Mouse (Mus musculus) heart, embryonic 10.5 days (tissue): ENCODE data around the gene RPS10-NUDT3. TPM values are rescaled to one million over a fixed set of nuclear protein-coding genes. Genes with fewer than 3 reads are reported as not detected.

ENCODE experiments used
- DNase-seq: peaks from one replicate; pipeline ENCODE4 v3.0.0-alpha.2; 2017; ENCODE audit warnings: low spot score
- H3K27ac ChIP-seq: fragments of 300-500 bp; sonication (generic); 2 replicates; pipeline ENCODE4 v1.5.1; 2016; ENCODE audit warnings: mild to moderate bottlenecking
- H3K27me3 ChIP-seq: fragments of 300-500 bp; sonication (generic); 2 replicates; pipeline ENCODE4 v1.6.1; 2016; ENCODE audit warnings: mild to moderate bottlenecking; ENCODE audit not compliant: poor library complexity, insufficient read depth, severe bottlenecking
- H3K36me3 ChIP-seq: fragments of 300-500 bp; sonication (generic); 2 replicates; pipeline ENCODE4 v1.6.1; 2016; ENCODE audit warnings: mild to moderate bottlenecking, moderate library complexity
- H3K4me1 ChIP-seq: fragments of 300-500 bp; sonication (generic); 2 replicates; pipeline ENCODE4 v1.6.1; 2016; ENCODE audit warnings: mild to moderate bottlenecking
- H3K4me3 ChIP-seq: fragments of 300-500 bp; sonication (generic); 2 replicates; pipeline ENCODE4 v1.5.1; 2016; ENCODE audit warnings: mild to moderate bottlenecking, moderate library complexity
- H3K9me3 ChIP-seq: fragments of 300-500 bp; sonication (generic); 2 replicates; pipeline ENCODE4 v1.6.1; 2016; ENCODE audit warnings: mild to moderate bottlenecking, moderate library complexity
- WGBS: fragments of 180-500 bp; shearing (Covaris S2); methylation state at CpG from one replicate; pipeline ENCODE4 v1.1.7; 2016; 5-methylcytosine and 5-hydroxymethylcytosine counted together
- polyA plus RNA-seq: library from polyadenylated mRNA; unstranded; fragments of >200 nt; fragmentation: Nextera tagmentation; extraction: Ambion mirVana; gene quantifications from 2 replicates; pipeline ENCODE4 v1.2.1, GENCODE M21; 2016

RPS10-NUDT3 gene
- polyA plus RNA-seq, 1 experiment from 2014 or later, result not detected

DNA sequence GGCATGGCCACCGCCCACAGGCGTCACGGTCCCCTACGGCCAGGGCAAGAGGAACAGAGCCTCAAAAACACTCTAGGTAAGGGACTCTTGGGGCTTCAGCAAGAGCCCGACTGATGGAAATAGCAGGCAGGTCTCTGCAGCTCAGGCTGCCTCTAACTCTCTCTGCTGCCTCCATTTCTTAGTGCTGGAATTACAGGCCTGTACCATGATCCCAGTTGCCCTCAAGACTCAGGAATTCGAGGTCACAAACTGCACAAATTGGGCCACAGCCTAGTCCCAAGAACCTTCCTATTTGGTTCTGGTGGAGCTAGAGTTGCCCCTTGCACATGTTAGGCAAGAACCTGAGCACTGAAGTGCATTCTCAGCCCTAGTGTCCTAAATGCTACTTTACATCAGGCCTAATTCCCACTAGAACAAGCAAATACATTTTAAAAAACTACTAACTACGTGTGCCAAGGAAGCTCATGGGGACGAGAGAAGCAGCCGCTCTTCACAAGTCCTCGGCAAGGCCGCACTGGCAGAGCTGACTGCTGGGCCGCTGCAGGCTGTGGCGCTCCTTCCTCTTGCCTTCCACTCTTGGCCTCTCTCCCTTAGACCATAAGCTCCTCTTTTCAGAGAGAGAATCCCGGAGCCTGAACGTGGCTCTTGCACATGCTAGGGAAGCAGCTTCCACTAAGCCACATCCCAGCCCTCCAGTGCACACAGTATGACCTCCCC, 39.2 kb downstream of the RPS10-NUDT3 start:
- Histone ChIP-seq H3K27ac (peak overlapping the region; percentile 82), H3K27me3 (no peaks in the 10 kb centered on the region), H3K36me3 (peaks cover 46% of the 10 kb centered on the region), H3K4me3 (no peak overlapping the region), H3K4me1 (peaks cover 69% of the 10 kb centered on the region), H3K9me3 (no peaks in the 10 kb centered on the region)
- no peak for DNase-seq
- 66% methylated on average over 15 of the region's 15 CpGs for WGBS

DNA sequence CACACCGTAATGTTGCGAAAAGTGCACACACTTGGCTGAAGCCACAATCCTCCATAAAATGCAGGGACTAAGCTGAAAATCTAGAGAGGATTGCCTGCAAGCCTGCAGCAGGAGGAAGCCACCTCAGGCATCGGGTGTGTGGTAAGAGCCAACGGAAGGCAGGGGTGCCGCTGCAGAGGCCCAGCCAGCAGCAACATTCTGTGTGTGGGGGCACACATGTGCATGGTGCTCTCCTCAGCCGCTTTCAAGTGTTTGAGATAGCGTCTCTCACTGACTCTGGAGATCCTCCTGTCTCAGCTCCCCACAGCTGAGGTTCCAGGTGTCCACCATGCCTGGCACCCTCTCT, 42.5 kb downstream of the RPS10-NUDT3 start:
- no peak overlapping the region for H3K27ac ChIP-seq
- H3K36me3 ChIP-seq, result peaks cover 51% of the 10 kb centered on the region
- WGBS, result 96% methylated on average over 7 of the region's 7 CpGs
- no peak overlapping the region for H3K4me3 ChIP-seq
- no peaks in the 10 kb centered on the region for H3K27me3 ChIP-seq
- peaks cover 81% of the 10 kb centered on the region for H3K4me1 ChIP-seq
- no peaks in the 10 kb centered on the region for H3K9me3 ChIP-seq
- DNase-seq, result no peak

DNA sequence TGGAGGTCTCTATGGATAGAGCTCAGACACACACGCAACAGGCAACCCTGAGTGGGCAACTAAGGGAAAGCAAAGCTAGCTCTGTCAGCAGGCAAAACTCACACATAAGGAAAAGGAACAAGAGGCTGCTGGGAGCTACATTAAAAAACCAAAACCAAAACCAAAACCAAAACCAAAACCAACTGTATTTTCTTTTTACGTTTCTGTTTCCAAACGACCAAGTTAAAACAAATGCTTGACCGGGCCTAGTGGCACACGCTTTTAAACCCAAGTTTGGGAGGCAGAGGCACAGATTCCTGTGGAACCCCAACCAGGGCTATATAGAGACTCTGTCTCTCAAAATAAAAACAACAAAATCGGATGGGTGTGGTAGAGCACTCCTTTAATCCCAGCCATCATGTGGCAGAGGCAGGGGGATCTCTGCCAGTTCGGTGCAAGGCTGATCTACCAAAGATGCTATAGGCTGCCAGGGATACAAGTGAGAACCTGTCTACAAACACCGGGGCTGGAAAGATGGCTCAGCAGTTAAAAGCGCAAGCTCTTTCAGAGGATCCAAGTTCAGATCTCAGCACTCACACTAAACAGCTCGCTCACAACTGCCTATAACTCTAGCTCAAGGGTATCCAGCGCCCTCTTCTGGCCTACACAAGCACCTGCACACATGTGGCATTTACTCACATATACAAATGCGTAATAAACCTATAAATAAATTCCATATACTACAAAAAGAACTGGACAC, 43.0 kb downstream of the RPS10-NUDT3 start:
- Histone ChIP-seq H3K4me1 (peaks cover 81% of the 10 kb centered on the region), H3K36me3 (peaks cover 49% of the 10 kb centered on the region)
- 87% methylated on average over 12 of the region's 12 CpGs for WGBS

DNA sequence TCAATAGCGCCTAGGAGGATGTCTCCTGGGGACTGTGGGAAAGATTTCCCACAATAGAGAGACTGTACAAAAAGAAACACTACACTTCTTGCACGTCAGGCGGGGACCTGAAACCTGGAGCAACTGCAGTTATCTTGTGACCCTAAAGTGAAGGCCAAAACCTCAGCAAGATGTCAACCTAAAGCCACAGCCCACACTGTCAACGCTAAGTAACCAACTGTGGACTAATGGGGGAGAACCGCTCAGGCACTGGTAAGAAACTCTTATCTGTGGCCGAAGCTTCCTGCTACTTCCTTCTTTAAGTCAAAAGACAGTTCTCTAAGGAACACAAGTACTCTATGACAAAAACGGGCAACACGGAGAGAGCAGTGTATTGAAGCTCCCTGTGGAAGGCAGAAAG, 46.8 kb downstream of the RPS10-NUDT3 start:
- DNase-seq, result no peak
- WGBS, result 64% methylated on average over 8 of the region's 8 CpGs
- Histone ChIP-seq H3K4me3 (no peak overlapping the region), H3K27me3 (no peaks in the 10 kb centered on the region), H3K9me3 (no peaks in the 10 kb centered on the region), H3K36me3 (peaks cover 45% of the 10 kb centered on the region), H3K4me1 (peaks cover 71% of the 10 kb centered on the region), H3K27ac (peak overlapping the region; percentile 56)

More for the DNA sequence above, 43.0 kb downstream of the RPS10-NUDT3 start:
- DNase-seq, result no peak
- H3K9me3 ChIP-seq, result no peaks in the 10 kb centered on the region
- H3K27me3 ChIP-seq, result no peaks in the 10 kb centered on the region
- H3K27ac ChIP-seq, result no peak overlapping the region
- no peak overlapping the region for H3K4me3 ChIP-seq

DNA sequence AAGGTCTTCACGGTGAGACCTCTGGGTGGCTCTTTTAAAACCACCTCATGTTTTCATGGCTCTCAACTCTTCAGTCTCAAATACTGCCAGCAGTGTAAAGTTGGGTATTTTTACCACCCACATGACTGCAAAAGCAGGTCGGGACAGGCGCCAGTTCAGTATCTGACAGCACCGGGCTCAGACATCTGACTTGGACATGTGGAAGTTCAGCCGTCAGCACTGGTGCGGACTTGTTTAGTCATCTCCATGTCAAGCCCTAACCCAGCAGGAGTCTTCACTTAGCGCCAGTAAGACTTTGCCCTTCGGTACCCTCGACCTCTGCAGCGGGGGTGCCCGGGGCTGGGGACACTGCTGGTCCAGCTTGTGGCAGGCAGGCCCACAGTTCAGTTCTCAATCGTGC, 47.8 kb downstream of the RPS10-NUDT3 start:
- peak overlapping the region; percentile 54 for H3K27ac ChIP-seq
- 0 out of 2 replicates have a peak overlapping the region, but pooled peaks have one; percentile 0 for H3K4me3 ChIP-seq
- WGBS, result 45% methylated on average over 12 of the region's 12 CpGs
- peaks cover 45% of the 10 kb centered on the region for H3K36me3 ChIP-seq
- DNase-seq, result no peak
- H3K4me1 ChIP-seq, result peaks cover 73% of the 10 kb centered on the region
- no peaks in the 10 kb centered on the region for H3K27me3 ChIP-seq
- H3K9me3 ChIP-seq, result no peaks in the 10 kb centered on the region

DNA sequence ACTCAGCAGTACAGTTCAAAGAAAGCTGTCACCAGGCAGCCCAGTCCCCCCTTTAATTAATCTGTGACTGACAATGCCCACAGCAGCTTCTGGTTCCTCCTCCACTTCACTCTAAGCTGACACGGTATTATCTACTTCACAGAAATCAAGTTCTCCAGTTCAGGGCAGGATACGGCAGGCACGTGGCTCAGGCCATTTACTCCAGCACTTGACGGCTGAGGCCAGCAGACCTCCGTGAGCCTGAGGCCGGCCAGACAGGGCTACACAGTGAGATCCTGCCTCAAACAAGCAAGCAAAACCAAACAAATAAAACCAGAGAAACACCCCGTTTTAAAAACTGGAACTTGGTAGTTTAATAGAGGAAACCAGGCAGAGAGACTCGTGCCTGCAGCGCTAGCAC, 48.4 kb downstream of the RPS10-NUDT3 start:
- Histone ChIP-seq H3K27ac (peak overlapping the region; percentile 54), H3K4me3 (0 out of 2 replicates have a peak overlapping the region, but pooled peaks have one; percentile 0), H3K4me1 (peaks cover 68% of the 10 kb centered on the region), H3K36me3 (peaks cover 49% of the 10 kb centered on the region), H3K27me3 (no peaks in the 10 kb centered on the region), H3K9me3 (no peaks in the 10 kb centered on the region)
- DNase-seq, result no peak
- WGBS, result 48% methylated on average over 9 of the region's 9 CpGs

DNA sequence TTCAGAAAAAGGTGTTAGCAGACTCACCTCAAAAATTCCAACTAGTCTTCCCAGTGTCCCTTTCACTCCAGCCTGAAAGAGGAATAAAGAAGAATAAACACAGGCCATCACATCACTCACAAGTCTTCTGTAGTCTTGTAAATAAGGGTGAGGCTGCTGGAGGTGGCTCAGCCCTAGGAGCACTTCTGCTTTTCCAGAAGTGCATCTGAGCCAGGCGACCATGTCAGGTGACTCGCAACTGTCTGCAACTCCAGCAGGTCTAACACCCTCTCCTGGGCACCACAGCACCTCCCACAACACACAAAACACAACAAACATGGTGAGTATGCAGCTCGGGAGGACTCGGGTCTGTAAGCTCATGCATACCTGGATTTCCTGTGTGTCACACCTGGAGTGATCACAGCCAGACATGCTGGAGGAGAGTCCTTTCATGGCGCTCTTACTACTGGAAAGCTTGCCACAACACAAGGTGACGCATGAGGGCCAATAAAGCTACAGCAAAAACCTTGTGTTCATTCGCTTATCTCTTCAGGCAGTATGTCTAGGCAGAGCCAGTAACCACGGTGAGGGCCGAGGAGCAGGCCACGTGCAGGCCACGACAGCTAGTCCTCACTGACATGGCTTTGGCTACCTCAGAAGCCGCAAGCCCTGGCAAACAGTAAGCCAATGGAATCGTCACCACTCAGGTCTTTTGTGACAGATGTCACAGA, 51.7 kb downstream of the RPS10-NUDT3 start:
- H3K27me3 ChIP-seq, result no peaks in the 10 kb centered on the region
- H3K36me3 ChIP-seq, result peaks cover 77% of the 10 kb centered on the region
- no peak overlapping the region for H3K4me3 ChIP-seq
- no peak overlapping the region for H3K27ac ChIP-seq
- H3K9me3 ChIP-seq, result no peaks in the 10 kb centered on the region
- DNase-seq, result no peak
- H3K4me1 ChIP-seq, result peaks cover 42% of the 10 kb centered on the region
- WGBS, result 85% methylated on average over 13 of the region's 13 CpGs

DNA sequence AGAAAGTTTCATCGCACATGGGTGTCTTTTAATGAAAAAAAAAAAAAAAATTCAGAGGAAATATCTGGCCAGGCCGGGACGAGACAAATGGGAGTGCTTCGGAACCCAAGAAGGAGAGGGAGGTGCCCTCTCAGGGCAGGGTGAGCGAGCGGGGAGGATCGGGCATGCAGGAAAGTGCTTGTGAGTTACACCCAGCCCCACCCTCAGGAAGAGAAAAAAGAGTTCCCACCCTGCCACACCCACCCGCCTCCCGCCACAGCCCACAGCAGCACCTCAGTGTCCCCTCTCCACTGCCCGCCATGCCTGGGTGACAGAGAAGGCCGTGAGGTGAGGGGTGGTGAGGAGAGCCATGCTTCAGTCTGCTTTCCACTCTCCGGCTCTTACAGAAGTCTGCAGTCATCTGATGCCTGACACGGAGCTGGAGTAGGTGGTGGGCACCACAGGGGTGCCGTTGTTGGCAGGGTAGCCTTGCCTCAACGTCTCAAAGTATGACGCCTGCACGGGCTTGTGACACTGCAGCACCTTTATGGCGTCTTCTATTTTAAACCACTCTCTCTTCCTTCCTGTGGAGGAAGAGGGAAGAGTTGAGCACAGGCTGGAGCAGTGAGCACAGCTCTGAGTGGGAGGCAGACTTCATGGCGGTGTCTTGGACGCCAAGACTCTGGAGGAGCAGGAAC, 54.5 kb downstream of the RPS10-NUDT3 start:
- H3K4me1 ChIP-seq, result peaks cover 21% of the 10 kb centered on the region
- H3K27ac ChIP-seq, result no peak overlapping the region
- H3K9me3 ChIP-seq, result no peaks in the 10 kb centered on the region
- DNase-seq, result no peak
- H3K27me3 ChIP-seq, result no peaks in the 10 kb centered on the region
- peaks cover 91% of the 10 kb centered on the region for H3K36me3 ChIP-seq
- no peak overlapping the region for H3K4me3 ChIP-seq
- 83% methylated on average over 20 of the region's 20 CpGs for WGBS

DNA sequence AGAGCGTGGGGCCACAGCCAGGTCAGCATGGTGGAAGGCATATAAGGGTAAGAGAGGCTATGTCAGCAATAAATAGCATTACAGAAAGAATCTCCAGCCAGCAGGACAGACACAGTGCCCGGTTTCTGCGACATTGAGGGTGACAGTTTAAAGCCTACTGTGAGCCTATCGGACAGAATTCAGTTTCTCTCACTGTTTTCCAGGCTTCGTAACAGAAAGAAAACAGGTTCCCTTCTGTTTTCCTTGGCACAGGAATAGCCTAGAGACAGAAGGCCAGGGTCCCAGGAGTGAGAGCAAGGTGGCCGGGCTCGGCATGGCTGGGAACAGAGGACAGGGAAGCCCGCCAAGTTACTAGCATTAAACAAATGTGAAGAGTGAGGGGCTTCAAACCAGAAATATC, 55.2 kb downstream of the RPS10-NUDT3 start:
- WGBS, result 89% methylated on average over 8 of the region's 8 CpGs
- Histone ChIP-seq H3K36me3 (peaks cover 92% of the 10 kb centered on the region), H3K9me3 (no peaks in the 10 kb centered on the region), H3K27me3 (no peaks in the 10 kb centered on the region), H3K27ac (no peak overlapping the region), H3K4me1 (peaks cover 21% of the 10 kb centered on the region), H3K4me3 (no peak overlapping the region)
- no peak for DNase-seq

DNA sequence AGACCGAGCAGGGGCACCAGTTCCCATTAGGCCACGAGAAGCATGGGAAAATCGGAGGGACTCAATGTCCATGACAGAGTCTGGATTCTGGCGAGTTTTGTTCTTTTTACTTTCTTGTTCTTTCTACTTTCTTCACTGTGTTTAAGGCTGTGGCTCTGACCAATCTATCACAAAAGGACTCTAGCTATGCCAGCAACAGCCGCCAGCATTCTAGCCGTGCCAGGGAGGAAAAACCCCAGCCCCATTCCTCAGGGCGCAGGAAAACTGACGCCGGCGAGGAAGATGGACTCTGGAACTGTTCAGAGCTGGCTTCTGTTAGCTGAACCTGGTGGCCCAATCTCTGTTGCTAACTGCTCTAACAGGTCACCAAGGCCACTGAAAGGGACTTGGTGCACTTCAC, 56.5 kb downstream of the RPS10-NUDT3 start:
- Histone ChIP-seq H3K27ac (no peak overlapping the region), H3K27me3 (no peaks in the 10 kb centered on the region), H3K36me3 (peaks cover 92% of the 10 kb centered on the region), H3K9me3 (no peaks in the 10 kb centered on the region), H3K4me1 (peaks cover 24% of the 10 kb centered on the region), H3K4me3 (no peak overlapping the region)
- DNase-seq, result no peak
- WGBS, result 90% methylated on average over 10 of the region's 10 CpGs

DNA sequence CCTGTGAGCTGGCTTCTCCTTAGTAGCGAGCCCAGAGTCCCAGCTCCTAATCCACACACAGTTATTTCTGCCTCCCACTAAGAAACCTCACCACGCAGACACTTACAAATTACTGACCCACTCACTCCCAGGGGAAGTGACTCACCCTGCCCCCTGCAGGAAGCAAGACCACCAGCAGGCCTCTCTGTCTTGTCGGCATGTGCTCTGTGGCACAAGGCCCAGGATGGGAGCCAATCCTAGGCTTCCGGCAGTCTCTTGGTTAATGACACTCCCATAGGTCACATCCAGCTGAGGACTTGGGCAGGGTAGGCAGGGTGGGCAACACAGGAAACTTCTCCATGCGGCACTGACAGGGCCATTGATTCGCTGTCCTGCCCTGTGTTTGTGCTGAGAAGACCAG, 57.6 kb downstream of the RPS10-NUDT3 start:
- H3K27ac ChIP-seq, result no peak overlapping the region
- H3K36me3 ChIP-seq, result peaks cover 88% of the 10 kb centered on the region
- no peak for DNase-seq

DNA sequence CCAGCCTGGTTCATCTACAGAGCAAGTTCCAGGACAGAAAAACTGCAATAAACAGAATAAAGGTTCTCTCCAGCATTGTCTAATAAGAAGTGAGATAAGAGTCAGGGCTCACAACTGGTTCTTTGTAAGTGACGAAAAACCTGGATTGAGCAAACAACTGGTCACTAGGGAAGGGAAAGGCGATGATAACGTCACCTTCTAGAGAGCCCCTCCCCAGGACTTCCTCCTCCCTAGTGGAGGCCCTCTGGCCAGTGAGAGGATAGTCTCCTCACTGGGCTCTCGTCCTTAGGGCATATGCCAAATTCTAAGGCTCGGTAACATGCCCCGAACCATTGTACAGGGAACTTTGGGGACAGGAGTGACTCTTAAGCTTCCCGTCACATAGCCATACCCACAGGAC, 59.0 kb downstream of the RPS10-NUDT3 start:
- Histone ChIP-seq H3K27me3 (no peaks in the 10 kb centered on the region), H3K4me3 (no peak overlapping the region), H3K36me3 (peaks cover 77% of the 10 kb centered on the region), H3K4me1 (peaks cover 16% of the 10 kb centered on the region), H3K9me3 (no peaks in the 10 kb centered on the region), H3K27ac (no peak overlapping the region)
- 80% methylated on average over 7 of the region's 7 CpGs for WGBS
- no peak for DNase-seq

More for the DNA sequence above, 57.6 kb downstream of the RPS10-NUDT3 start:
- no peak overlapping the region for H3K4me3 ChIP-seq
- no peaks in the 10 kb centered on the region for H3K9me3 ChIP-seq
- 79% methylated on average over 6 of the region's 6 CpGs for WGBS
- H3K4me1 ChIP-seq, result peaks cover 19% of the 10 kb centered on the region
- H3K27me3 ChIP-seq, result no peaks in the 10 kb centered on the region
